Mouse (Mus musculus) CH12.LX (cell line): Measurements from ENCODE around the gene Mb. TPM values are rescaled to one million over a fixed set of nuclear protein-coding genes. Genes with fewer than 3 reads are reported as not detected.

Source experiments
- DNase-seq: peaks from one replicate; pipeline ENCODE4 v3.0.0-alpha.2; 2013; ENCODE audit errors: extremely low read depth
- H3K27ac ChIP-seq: 2 replicates; pipeline ENCODE4 v1.5.1; 2012; ENCODE audit warnings: low read depth, mild to moderate bottlenecking, control low read depth, moderate library complexity; ENCODE audit not compliant: insufficient read depth
- H3K27me3 ChIP-seq: replicated peaks from 2 replicates; pipeline ENCODE3; 2012; ENCODE audit warnings: inconsistent platforms
- H3K36me3 ChIP-seq, 2 experiments: replicated peaks in 1 of 2; 2 replicates each; pipeline versions ENCODE3 to v1.6.1; 2012; ENCODE audit warnings: inconsistent platforms in 1 of 2, low read length in 1 of 2, mild to moderate bottlenecking in 1 of 2, mixed read lengths in 1 of 2, moderate library complexity in 1 of 2; ENCODE audit not compliant: control insufficient read depth in 1 of 2, insufficient read depth in 1 of 2
- H3K4me1 ChIP-seq, 2 experiments: 2 replicates each; pipeline ENCODE4 v1.6.1; 2012; ENCODE audit warnings: inconsistent platforms in 1 of 2, moderate library complexity in 1 of 2; ENCODE audit not compliant: insufficient read depth in 2 of 2, control insufficient read depth in 1 of 2
- H3K4me2 ChIP-seq: 2 replicates; pipeline ENCODE4 v1.6.1; 2012; ENCODE audit warnings: low read depth, mild to moderate bottlenecking, control low read depth; ENCODE audit not compliant: poor library complexity, insufficient read depth, severe bottlenecking
- H3K4me3 ChIP-seq, 3 experiments: fragments of 150-350 bp in 1 of 3; sonication (generic) in 1 of 3; replicated peaks in 1 of 3; 2 replicates each; pipeline versions ENCODE3 to v1.5.1; 2011 to 2012; ENCODE audit warnings: low read depth in 2 of 3, low read length in 2 of 3, mild to moderate bottlenecking in 2 of 3, moderate library complexity in 2 of 3, control low read depth in 1 of 3, improper control_type of control experiment in 1 of 3, inconsistent platforms in 1 of 3, mixed read lengths in 1 of 3; ENCODE audit not compliant: poor library complexity in 1 of 3
- H3K79me2 ChIP-seq: replicated peaks from 2 replicates; pipeline ENCODE4 v1.6.1; 2012; ENCODE audit warnings: mild to moderate bottlenecking, moderate library complexity; ENCODE audit not compliant: control insufficient read depth, poor library complexity, insufficient read depth, severe bottlenecking; ENCODE audit errors: extremely low read depth
- H3K9ac ChIP-seq: 2 replicates; pipeline ENCODE4 v1.6.1; 2012; ENCODE audit warnings: low read depth, mild to moderate bottlenecking, control low read depth, moderate library complexity; ENCODE audit not compliant: insufficient read depth
- H3K9me3 ChIP-seq: replicated peaks from 2 replicates; pipeline ENCODE3; 2012; ENCODE audit warnings: low read length, inconsistent platforms, mixed read lengths
- CHD2 ChIP-seq: IDR thresholded peaks from 2 replicates; pipeline ENCODE4 v1.6.1; 2011; ENCODE audit warnings: low read length, improper control_type of control experiment
- E2F4 ChIP-seq: IDR thresholded peaks from 2 replicates; pipeline ENCODE4 v1.6.1; 2011; ENCODE audit warnings: low read depth, low read length, improper control_type of control experiment; ENCODE audit not compliant: insufficient replicate concordance
- ETS1 ChIP-seq: conservative IDR thresholded peaks from 2 replicates; pipeline ENCODE4 v1.6.1; 2012; ENCODE audit warnings: low read depth, mild to moderate bottlenecking, inconsistent platforms, low read length, improper control_type of control experiment, moderate library complexity
- HCFC1 ChIP-seq: IDR thresholded peaks from 2 replicates; pipeline ENCODE4 v1.6.1; 2012; ENCODE audit warnings: low read depth, mild to moderate bottlenecking, inconsistent platforms, low read length, improper control_type of control experiment
- IRF4 ChIP-seq: IDR thresholded peaks from 2 replicates; pipeline ENCODE4 v1.6.1; 2014; ENCODE audit warnings: low read depth, mild to moderate bottlenecking, inconsistent platforms, low read length, improper control_type of control experiment
- JUND ChIP-seq: conservative IDR thresholded peaks from 2 replicates; pipeline ENCODE4 v1.6.1; 2011; ENCODE audit warnings: low read depth, low read length, improper control_type of control experiment
- MAFK ChIP-seq: IDR thresholded peaks from 2 replicates; pipeline ENCODE4 v1.6.1; 2011; ENCODE audit warnings: low read length, improper control_type of control experiment; ENCODE audit not compliant: insufficient replicate concordance
- MAX ChIP-seq: IDR thresholded peaks from 2 replicates; pipeline ENCODE4 v1.6.1; 2011; ENCODE audit warnings: low read length, improper control_type of control experiment
- MXI1 ChIP-seq: IDR thresholded peaks from 2 replicates; pipeline ENCODE4 v1.6.1; 2011; ENCODE audit warnings: mild to moderate bottlenecking, low read depth, low read length, improper control_type of control experiment
- MYC ChIP-seq: IDR thresholded peaks from 2 replicates; pipeline ENCODE4 v1.6.1; 2011; ENCODE audit warnings: low read depth, mild to moderate bottlenecking, improper control_type of control experiment, low read length
- NRF1 ChIP-seq: IDR thresholded peaks from 2 replicates; pipeline ENCODE4 v1.6.1; 2014; ENCODE audit warnings: low read depth, mild to moderate bottlenecking, inconsistent platforms, low read length, improper control_type of control experiment, moderate library complexity
- PAX5 ChIP-seq: IDR thresholded peaks from 2 replicates; pipeline ENCODE4 v1.6.1; 2012; ENCODE audit warnings: low read length, inconsistent platforms, mixed read lengths
- POLR2A ChIP-seq: IDR thresholded peaks from 2 replicates; pipeline ENCODE4 v1.6.1; 2011; ENCODE audit warnings: low read depth, mild to moderate bottlenecking, improper control_type of control experiment, low read length
- POLR2AphosphoS2 ChIP-seq: IDR thresholded peaks from 2 replicates; pipeline ENCODE4 v1.6.1; 2011; ENCODE audit warnings: low read depth, low read length, improper control_type of control experiment
- RAD21 ChIP-seq: IDR thresholded peaks from 2 replicates; pipeline ENCODE4 v1.6.1; 2011; ENCODE audit warnings: low read depth, mild to moderate bottlenecking, low read length, improper control_type of control experiment, moderate library complexity
- SMC3 ChIP-seq: IDR thresholded peaks from 2 replicates; pipeline ENCODE4 v1.6.1; 2011; ENCODE audit warnings: low read depth, low read length, improper control_type of control experiment
- TCF12 ChIP-seq: IDR thresholded peaks from 2 replicates; pipeline ENCODE4 v1.6.1; 2014; ENCODE audit warnings: low read depth, mild to moderate bottlenecking, inconsistent platforms, low read length, improper control_type of control experiment
- USF1 ChIP-seq: IDR thresholded peaks from 2 replicates; pipeline ENCODE4 v1.6.1; 2014; ENCODE audit warnings: low read depth, mild to moderate bottlenecking, inconsistent platforms, low read length, improper control_type of control experiment
- USF2 ChIP-seq: conservative IDR thresholded peaks from 2 replicates; pipeline ENCODE4 v1.6.1; 2011; ENCODE audit warnings: low read depth, low read length, improper control_type of control experiment
- ZMIZ1 ChIP-seq: IDR thresholded peaks from 2 replicates; pipeline ENCODE4 v1.6.1; 2012; ENCODE audit warnings: low read depth, mild to moderate bottlenecking, inconsistent platforms, low read length, improper control_type of control experiment
- ZNF384 ChIP-seq: IDR thresholded peaks from 2 replicates; pipeline ENCODE4 v1.6.1; 2012; ENCODE audit warnings: low read depth, low read length, improper control_type of control experiment, inconsistent platforms
- dilution Hi-C: fragments of 300-500 bp; cut with MboI; formaldehyde crosslinking; loops from 2 replicates; pipeline ENCODE4 v1.14.3; 2020; ENCODE audit warnings: low sequenced_read_pairs; ENCODE audit not compliant: extremely low pct_unique_long_range_greater_than_20kb, extremely low pct_ligation_motif_present
- in situ Hi-C: fragments of 300-500 bp; cut with MboI; formaldehyde crosslinking; loops from 3 replicates; pipeline ENCODE4 v1.14.3; 2019; ENCODE audit warnings: low sequenced_read_pairs, low pct_ligation_motif_present, low pct_unique_long_range_greater_than_20kb, mixed read lengths
- polyA plus RNA-seq: library from polyadenylated mRNA; unstranded; fragments of >175 nt; gene quantifications from 2 replicates; pipeline ENCODE4 v1.2.1, GENCODE M21; 2012; ENCODE audit warnings: low read depth; ENCODE audit not compliant: insufficient read length
- total RNA-seq, 2 experiments: library from RNA; depleted of rRNA; stranded (reverse); fragments of 300-350 nt in 1 of 2; fragments of >200 nt in 1 of 2; gene quantifications; 2 replicates each; pipeline ENCODE4 v1.2.3; 2012 to 2014

Gene Mb
- total and polyA plus RNA-seq, 3 experiments, result not detected

GRCm38 (mm10) chr15:76994413-76994812 is 56.1 kb downstream of the Mb start:
- in situ Hi-C loops (loop anchor here (25.0 kb wide), 1 partner anchor 368 kb away; no protein-coding TSS in a partner anchor), dilution Hi-C loops (no loop called here)
- Histone ChIP-seq H3K27ac (no peak overlapping the region), H3K9ac (no peak overlapping the region), H3K4me2 (no peak overlapping the region), H3K36me3 (no peaks in the 10 kb centered on the region), H3K9me3 (no peaks in the 10 kb centered on the region), H3K4me3 (no peak overlapping the region), H3K79me2 (no peaks in the 10 kb centered on the region), H3K4me1 (peaks cover 0 to 4% of the 10 kb centered on the region in 2 experiments; a peak in 1 of 4 replicates), H3K27me3 (peaks cover 90% of the 10 kb centered on the region)
- TF ChIP-seq JUND (no peak), ETS1 (no peak), NRF1 (no peak), TCF12 (no peak), IRF4 (no peak), RAD21 (no peak), SMC3 (no peak), CHD2 (no peak), POLR2AphosphoS2 (no peak), E2F4 (no peak), MAX (no peak), ZNF384 (no peak), USF2 (no peak), USF1 (no peak), ZMIZ1 (no peak), HCFC1 (no peak), POLR2A (no peak), PAX5 (no peak)
- DNase-seq, result no peak

DNA sequence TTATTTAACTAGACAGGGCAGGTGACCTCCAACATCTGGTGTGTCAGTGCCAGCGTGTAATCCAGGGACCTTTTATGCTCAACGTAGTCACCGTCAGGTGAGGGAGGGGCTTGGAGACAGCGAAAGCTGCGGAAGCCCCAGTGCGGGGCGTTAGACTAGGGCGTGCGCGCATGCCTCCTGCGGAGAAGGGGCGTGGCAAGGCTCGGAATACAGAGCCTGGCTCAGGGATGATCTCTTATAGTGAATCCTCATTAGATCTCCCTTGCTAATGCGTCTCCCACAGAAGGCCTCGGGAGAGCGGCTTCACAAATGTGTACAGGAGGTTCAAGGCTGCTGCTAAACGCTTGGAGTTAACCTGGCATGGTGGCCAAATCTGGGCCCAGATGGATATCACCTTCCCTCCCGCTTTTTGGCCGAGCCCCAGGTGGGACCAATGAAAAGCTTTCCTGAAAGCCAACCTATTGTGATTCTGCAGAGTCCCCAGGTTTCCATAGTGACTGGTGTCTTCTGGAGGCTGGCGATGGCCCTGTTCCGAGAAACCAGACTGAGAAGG is 62.9 kb downstream of the Mb start:
- Histone ChIP-seq H3K9ac (no peak overlapping the region), H3K36me3 (no peaks in the 10 kb centered on the region), H3K4me3 (no peak overlapping the region), H3K9me3 (peaks cover 12% of the 10 kb centered on the region), H3K4me1 (peaks cover 0 to 4% of the 10 kb centered on the region in 2 experiments; a peak in 1 of 4 replicates), H3K79me2 (no peaks in the 10 kb centered on the region), H3K4me2 (no peak overlapping the region)
- no peak for DNase-seq
- TF ChIP-seq MXI1, result no peak
- TF ChIP-seq HCFC1, result no peak
- TF ChIP-seq MYC, result no peak
- TF ChIP-seq MAFK, result no peak
- no peak for TF ChIP-seq MAX
- TF ChIP-seq, all 38 proteins: peak for 0
- Histone ChIP-seq H3K27me3 (peaks cover 89% of the 10 kb centered on the region), H3K27ac (no peak overlapping the region)
- in situ Hi-C loops (loop anchor here (25.0 kb wide), 1 partner anchor 375 kb away; no protein-coding TSS in a partner anchor), dilution Hi-C loops (no loop called here)
